Mouse (Mus musculus): Measurements from ENCODE around the gene Itgav.

Itgav gene

GRCm38 (mm10) chr2:83748581-83749118, 24.5 kb downstream of the Itgav start:
- no peak for DNase-seq (ENCODE audit: low spot score)

- DNase-seq (ENCODE audit: low spot score): no peak
Observed at GRCm38 (mm10) chr2:83753008-83753407, 28.8 kb downstream of the Itgav start.

DNA sequence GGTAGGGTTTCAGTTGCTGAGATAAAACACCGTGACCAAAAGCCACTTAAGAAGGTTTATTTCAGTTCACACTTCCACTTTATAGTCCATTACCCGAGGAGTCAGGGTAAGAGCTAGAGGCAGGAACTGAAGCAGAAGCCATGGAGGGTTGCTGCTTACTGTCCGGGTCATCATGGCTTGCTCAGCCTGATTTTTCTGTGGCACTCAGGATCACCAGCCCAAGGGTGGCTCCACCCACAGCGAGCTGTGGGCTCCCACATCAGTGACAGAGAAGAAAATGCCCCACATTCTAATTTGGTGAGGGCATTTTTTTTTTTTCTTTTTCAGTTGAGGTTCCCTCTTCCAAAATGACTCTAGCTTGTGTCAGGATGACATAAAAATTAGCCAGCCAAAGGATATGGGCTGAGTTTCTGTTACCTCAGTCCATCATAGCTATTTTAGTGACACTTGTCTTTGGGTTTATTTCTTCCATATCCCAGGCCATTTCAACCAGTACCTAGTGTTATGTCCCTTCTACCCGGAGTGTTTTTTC, 30.2 kb downstream of the Itgav start:
- no peak for DNase-seq (ENCODE audit: low spot score)

DNA sequence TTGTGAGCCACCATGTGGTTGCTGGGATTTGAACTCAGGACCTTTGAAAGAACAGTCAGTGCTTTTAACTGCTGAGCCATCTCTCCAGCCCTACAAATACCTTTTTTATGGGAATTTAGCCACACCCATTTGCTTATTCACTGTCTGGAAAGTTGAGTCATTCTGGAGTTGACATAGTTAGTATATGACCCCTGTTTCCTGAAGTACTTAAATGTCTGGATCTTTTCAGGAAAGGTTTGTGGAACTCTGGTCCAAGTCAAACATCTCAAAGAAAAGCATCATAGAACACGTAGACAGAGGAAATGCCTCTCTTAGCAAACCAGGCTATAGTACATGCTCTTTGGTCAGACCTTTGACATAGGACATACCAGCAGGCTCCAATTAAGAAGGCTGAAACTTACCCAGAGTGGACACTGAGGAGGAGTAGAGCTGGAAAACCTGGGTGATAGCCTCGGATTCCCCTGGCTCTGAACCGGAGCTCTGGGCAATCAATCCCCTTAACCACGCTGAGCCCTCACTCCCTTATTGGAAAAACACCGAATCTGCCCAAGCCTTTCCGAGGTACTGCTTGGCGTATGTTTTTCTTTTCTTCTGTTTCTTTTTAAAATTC, 34.5 kb downstream of the Itgav start:
- no peak for DNase-seq (ENCODE audit: low spot score)

- DNase-seq (ENCODE audit: low spot score): no peak
Observed at GRCm38 (mm10) chr2:83759216-83759648, 35.0 kb downstream of the Itgav start.

DNA sequence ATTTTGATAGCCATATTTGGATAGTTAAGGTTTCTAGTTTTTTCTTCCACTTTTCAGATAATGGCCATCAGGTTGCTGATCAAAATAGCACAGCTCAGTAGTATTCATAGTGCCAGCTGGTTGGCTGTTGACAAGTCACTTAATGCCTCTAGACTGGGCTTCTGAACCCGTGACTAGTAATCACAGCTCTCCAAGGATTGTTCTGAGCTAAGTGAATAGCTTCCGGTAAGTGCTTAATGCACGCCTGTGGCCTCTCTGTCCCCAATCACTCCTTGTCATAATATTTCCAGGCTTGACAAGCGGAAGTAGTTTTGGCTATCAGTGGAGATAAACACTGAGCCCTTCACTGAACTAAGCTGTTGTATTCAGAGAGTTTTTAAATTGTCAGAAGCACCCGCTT, 35.5 kb downstream of the Itgav start:
- DNase-seq (ENCODE audit: low spot score): peak; percentile 32

- no peak for DNase-seq (ENCODE audit: low spot score)
Observed at GRCm38 (mm10) chr2:83760112-83760511, 35.9 kb downstream of the Itgav start.

DNA sequence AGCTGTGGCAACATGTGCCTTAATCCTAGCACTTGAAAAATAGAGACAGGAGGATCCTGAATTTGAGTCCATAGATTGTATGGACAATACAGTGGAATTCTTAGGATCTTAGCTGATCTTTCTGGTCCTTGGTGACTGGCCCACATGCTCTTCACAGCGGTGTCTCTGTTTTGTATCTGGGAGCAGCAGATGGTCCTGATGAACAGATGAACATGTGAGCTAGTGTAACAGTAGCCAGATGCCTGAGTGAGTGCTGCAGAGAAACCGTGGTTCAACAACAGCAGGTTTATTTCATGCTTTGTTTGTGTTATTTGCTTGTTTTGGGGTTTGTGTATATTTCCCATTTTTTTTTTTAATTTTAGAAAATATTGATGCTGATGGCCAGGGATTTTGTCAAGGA, 37.3 kb downstream of the Itgav start:
- DNase-seq (ENCODE audit: low spot score): no peak

- no peak for DNase-seq (ENCODE audit: low spot score)
Observed at GRCm38 (mm10) chr2:83762106-83762855, 38.1 kb downstream of the Itgav start.

DNA sequence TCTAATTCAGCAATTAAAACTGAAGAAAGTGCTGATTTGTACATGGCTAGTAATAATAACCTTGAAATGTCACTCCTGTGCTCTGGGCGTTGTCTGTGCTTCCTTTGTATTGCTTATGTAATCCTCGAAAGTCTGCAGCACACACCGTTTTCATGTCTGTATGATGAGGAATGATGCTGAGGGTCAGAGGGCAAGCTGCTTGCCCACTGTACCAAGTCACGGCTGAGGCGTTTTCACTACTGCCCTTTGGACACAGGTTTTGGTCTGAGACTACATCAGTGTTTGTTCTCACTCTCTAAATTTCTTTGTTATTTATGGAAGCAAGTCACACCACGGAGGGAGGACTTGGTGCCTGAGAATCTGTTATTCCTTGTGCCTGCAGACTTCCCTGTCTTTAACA, 41.9 kb downstream of the Itgav start:
- DNase-seq (ENCODE audit: low spot score): no peak

DNA sequence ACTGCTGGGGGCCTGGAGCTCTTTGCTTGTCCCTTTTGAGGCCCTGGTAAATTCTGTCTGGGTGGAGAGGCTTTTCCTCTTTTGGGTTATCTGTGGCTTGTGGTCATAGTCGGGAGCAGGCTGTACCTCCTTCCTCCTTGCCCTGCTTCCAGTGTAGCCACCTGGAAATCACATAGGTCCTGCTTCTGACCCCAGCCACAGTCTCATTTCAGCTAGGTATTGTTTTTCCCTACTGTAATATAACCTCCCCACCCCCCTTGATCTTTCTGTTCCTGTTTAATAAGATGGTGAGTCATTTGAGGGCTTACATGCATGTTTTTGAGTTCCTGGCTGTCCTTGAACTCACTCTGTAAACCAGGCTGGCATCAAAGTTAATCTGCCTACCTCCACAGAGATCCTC, 42.7 kb downstream of the Itgav start:
- DNase-seq (ENCODE audit: low spot score): no peak

- no peak for DNase-seq (ENCODE audit: low spot score)
Observed at GRCm38 (mm10) chr2:83768311-83769047, 44.3 kb downstream of the Itgav start.

DNA sequence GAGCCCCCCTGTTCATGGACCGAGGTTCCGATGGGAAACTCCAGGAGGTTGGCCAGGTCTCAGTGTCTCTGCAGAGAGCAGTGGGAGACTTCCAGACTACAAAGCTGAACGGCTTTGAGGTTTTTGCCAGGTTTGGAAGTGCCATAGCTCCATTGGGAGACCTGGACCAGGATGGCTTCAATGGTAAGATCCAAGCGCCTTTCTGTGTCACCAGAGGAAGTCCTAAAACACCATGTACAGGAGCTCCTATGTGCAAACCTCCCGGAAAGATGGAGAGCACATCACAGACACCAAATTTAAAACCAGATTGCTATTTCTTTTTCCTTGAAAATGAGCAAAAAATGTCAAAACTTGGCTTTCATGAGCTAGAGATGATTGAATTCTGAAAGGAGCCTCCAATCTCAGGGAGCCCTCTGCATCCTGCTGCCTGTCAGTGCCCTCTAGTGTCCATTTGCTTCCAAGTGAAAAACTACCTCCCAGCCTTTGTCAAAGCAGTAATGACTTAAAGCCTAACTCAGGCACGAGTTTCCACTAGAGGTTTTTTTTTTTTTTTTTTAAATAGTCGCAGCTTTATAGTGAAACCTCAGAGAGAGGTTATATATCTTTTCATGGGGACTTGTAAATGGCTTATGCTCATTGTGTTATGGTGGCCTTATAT, 47.1 kb downstream of the Itgav start:
- DNase-seq (ENCODE audit: low spot score): peak; percentile 80

- no peak for DNase-seq (ENCODE audit: low spot score)
Observed at GRCm38 (mm10) chr2:83791330-83792073, 67.3 kb downstream of the Itgav start.

- no peak for DNase-seq (ENCODE audit: low spot score)
Observed at GRCm38 (mm10) chr2:83792102-83792501, 67.9 kb downstream of the Itgav start.

- DNase-seq (ENCODE audit: low spot score): no peak
Observed at GRCm38 (mm10) chr2:83795766-83796165, 71.6 kb downstream of the Itgav start.

DNA sequence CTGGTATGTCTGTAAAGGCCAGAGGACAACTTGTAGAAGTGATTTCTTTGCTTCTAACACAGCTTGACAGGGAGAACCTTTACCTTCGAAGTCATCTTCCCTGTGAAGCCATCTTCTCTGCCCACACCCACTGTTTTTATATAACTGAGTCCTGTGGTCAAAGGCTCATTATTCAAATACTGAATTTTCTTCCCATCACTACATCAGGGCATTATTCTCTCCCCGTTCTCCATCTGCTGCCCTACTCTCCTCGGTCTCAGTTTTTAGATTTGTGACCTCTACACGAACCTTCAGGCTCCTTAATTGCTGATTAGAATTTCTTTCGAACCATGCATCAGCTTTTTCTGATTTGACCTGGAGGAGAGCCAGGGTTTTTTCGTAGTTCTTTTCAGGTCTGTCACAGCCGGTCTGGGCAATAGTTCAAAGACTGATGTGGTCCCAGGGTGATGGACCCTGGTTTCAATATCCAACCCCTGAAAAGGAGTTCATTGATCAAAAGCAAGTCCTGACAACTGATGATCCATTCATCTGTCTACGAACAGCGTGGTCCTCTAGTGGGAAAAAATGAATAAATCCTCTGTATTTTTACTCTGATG, 73.8 kb downstream of the Itgav start:
- no peak for DNase-seq (ENCODE audit: low spot score)

DNA sequence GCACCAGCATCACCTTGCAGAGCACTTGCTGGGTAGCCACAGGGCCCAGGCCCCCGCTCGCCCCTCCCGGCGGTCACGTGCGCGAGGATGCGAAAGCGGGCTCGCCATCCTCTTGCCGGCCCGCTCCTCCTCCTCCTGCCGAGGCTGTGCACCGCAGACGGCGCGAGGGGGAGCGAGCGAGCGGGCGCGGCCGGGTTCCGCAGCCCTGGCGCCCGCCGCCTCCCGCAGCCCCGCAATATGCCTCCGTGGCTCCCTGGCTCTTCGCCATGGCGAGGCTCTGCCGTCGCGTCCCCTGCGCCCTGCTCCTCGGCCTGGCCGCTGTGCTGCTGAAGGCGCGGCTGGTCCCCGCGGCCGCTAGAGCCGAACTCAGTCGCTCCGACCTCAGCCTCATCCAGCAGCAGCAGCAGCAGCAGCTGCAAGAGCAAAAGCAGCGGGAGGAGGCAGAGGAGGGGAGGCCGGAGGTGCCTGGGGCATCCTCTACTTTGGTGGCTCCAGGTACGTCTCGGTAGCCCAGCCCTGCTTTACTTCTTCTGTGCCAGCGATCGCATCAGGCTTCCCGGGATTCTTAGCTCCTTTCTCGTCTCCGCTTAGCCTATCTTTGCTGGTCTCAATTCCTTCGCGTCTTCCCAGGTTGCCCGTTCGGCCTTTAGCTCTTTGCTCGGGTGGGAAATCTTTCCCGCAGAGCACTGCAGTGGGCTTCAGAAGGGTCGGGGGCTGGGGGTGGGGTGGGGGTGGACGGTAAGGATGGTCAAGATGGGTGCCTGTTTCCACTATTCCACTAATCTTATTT, 88.5 kb downstream of the Itgav start, which contains the start of gene Fam171b:
TSS of gene Fam171b (plus strand) at position 154 of the 790 bp plus-strand sequence.
- DNase-seq (ENCODE audit: low spot score): peak; percentile 47

DNA sequence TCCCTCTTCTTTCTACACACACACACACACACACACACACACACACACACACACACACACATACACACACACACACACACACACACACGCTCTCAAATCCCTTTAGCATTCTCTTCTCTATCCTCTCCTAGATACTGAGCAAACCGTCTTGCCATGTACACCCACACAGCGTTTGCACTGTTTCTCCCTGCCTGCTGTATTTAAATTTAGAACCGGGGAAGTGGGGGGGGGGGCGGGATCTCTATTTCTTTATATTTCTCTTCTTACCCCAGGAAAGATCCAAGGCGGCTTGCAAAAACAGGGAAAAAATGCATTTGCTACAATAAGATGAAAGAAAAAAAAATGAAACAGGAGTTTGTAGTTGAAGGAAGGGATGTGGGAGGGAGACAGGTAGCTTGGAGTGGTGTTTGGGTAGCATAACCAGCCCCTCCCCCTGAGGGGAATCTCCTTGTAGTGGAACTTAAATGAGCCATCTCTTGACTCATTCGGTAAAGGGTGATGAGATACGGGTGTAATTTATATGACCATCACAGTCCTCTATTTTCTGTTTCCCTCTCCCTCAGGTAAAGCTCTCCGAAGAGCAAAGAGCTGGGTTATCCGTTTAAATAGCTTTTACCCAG, 89.2 kb downstream of the Itgav start:
- no peak for DNase-seq (ENCODE audit: low spot score)
